Mouse (Mus musculus): ENCODE measurements at regions not wholly inside any gene's neighbourhood (a gene's known extent, or its start where the extent isn't known, plus 50 kb on each side); places are given as distances from the start of the nearest gene placed in this dataset.

DNA sequence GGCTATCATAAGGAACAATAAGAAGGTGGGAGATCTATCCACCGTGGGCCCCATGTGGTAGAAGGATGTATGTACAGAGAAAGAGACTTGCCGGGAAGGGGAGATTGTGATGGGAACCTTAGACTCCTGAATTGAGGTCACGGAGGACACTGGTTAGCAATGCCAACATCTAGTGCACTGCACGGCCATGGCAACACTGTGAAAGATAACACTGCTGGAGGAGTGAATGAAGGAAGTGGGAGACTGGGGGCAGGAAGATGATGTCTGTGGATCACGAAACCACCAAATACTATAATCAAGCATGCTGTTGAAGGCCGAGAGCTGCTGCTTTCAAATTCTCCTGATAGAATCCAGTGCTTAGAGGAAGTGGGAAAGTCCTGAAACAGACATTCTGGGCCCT, 78.7 kb upstream of the Armc2 start:
- H3K27ac ChIP-seq (replicated peaks), result no peak overlapping the region
- no peak overlapping the region for H3K4me2 ChIP-seq (replicated peaks; ENCODE audit: low read depth)
- no peak overlapping the region for H3K9ac ChIP-seq (ENCODE audit: low read length)
- no peak for TF ChIP-seq CTCF (IDR thresholded peaks at IDR 0.05; ENCODE audit: low read depth)
- no peak for TF ChIP-seq EP300 (optimal IDR thresholded peaks at IDR 0.05)
- no peaks in the 10 kb centered on the region for H3K27me3 ChIP-seq (ENCODE audit: control insufficient read depth, insufficient read depth, low read length)
- H3K4me1 ChIP-seq (replicated peaks; ENCODE audit: control insufficient read depth, insufficient read depth), result no peaks in the 10 kb centered on the region
- ATAC-seq (ENCODE audit: low FRiP score, low TSS enrichment), result no peak
- no peak overlapping the region for H3K4me3 ChIP-seq (ENCODE audit: low read depth, low read length)
- no peaks in the 10 kb centered on the region for H3K9me3 ChIP-seq (ENCODE audit: control insufficient read depth, low read length)
- WGBS, result 80% methylated on average over 6 of the region's 6 CpGs
- H3K36me3 ChIP-seq (ENCODE audit: control insufficient read depth, insufficient read depth, low read length), result no peaks in the 10 kb centered on the region
- DNase-seq (ENCODE audit: low spot score), result no peak

DNA sequence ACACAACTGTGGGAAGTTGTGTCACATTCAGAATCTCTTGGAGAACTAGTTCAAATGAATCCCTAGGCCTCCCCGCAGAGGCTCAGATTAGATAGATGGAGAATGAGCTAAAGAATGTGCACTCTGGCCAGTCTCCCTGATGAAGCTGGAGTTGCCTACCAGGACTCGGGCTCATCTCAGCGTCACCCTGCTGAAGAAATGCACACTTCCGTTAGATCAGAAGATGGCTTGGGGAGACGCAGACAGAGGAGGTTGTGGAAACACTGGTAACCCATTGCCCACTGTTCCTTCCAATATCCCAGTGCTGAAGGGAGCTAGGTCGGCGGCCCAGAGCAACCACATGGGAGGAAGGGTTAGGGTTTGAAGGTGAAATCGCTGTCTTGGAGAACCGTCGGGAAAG, 77.7 kb upstream of the Armc2 start:
- Histone ChIP-seq H3K4me2 (replicated peaks; ENCODE audit: low read depth) (no peak overlapping the region), H3K4me3 (ENCODE audit: low read depth, low read length) (no peak overlapping the region), H3K4me1 (replicated peaks; ENCODE audit: control insufficient read depth, insufficient read depth) (no peaks in the 10 kb centered on the region), H3K27ac (replicated peaks) (no peak overlapping the region), H3K27me3 (ENCODE audit: control insufficient read depth, insufficient read depth, low read length) (no peaks in the 10 kb centered on the region), H3K9ac (ENCODE audit: low read length) (no peak overlapping the region), H3K9me3 (ENCODE audit: control insufficient read depth, low read length) (no peaks in the 10 kb centered on the region), H3K36me3 (ENCODE audit: control insufficient read depth, insufficient read depth, low read length) (no peaks in the 10 kb centered on the region)
- TF ChIP-seq CTCF (IDR thresholded peaks at IDR 0.05; ENCODE audit: low read depth) (no peak), EP300 (optimal IDR thresholded peaks at IDR 0.05) (no peak)
- ATAC-seq (ENCODE audit: low FRiP score, low TSS enrichment), result no peak
- no peak for DNase-seq (ENCODE audit: low spot score)
- 94% methylated on average over 10 of the region's 10 CpGs for WGBS

DNA sequence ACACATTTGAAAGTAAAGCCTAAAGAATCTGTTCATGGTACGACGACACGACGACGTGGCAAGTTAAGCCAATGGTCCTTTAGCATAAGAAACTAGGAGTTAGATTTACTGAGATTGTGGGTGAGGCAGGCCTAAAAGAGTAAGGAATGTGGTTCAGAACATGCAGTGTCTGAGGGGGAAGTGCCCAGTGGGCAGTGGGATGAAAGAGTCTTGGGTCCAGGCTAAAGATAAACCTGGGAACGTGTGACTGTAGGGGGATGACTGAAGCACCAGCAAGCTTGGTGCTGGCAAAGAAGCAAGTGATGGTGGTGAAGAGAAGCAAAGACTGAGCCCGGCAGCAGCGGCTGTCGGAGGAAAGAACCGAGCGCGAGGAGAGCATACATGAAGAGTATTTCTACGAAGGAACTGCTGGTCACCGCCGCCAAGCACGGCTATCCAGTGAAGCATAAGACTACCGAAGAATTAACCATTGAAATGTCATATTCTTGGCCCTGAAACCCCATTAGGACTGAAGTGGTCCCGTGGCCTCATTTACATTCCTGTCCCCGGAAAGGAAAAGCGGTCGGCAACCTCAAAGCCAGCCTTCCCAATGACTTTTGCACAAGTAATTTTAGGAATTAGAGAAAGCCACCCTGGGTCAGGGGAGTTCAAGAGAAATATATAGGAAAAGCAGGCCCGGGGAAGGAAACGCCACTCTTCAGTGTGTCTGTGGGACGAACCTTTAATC, 76.2 kb upstream of the Armc2 start:
- Histone ChIP-seq H3K4me1 (replicated peaks; ENCODE audit: control insufficient read depth, insufficient read depth) (peaks cover 5% of the 10 kb centered on the region; the same call in 1 of the 2 replicates), H3K9ac (ENCODE audit: low read length) (no peak overlapping the region), H3K9me3 (ENCODE audit: control insufficient read depth, low read length) (no peaks in the 10 kb centered on the region), H3K4me3 (ENCODE audit: low read depth, low read length) (no peak overlapping the region), H3K4me2 (replicated peaks; ENCODE audit: low read depth) (no peak overlapping the region), H3K36me3 (ENCODE audit: control insufficient read depth, insufficient read depth, low read length) (no peaks in the 10 kb centered on the region), H3K27me3 (ENCODE audit: control insufficient read depth, insufficient read depth, low read length) (no peaks in the 10 kb centered on the region), H3K27ac (replicated peaks) (no peak overlapping the region)
- no peak for DNase-seq (ENCODE audit: low spot score)
- TF ChIP-seq EP300 (optimal IDR thresholded peaks at IDR 0.05) (no peak), CTCF (IDR thresholded peaks at IDR 0.05; ENCODE audit: low read depth) (no peak)
- 86% methylated on average over 24 of the region's 24 CpGs for WGBS
- ATAC-seq (ENCODE audit: low FRiP score, low TSS enrichment), result no peak

DNA sequence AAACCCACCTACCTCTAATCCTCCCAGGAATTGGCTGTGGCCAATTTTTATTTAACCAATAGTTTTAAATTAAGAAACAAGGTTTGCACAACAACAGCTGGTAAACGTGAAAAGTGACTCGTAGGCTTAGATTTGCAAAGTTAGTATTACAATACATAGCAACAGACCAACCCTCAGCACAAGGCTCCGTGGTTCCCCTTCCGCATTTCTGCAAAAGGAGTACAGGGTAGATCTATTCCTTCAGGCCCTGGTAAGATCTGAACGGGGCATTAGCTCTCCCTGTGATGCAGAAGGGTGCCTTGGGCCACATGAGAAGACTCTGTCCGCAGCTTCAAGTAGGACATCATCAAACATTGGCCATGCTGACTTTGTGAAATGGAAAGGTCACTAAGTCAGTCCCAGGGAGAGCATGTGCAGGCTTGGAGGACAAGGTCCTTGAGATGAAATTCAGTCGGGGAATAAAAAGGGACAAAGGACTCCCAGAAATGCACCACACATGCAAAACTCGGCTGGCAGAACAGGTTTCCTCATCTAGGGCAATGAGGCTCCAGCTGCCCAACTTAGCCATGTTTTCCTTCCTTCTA, 75.0 kb upstream of the Armc2 start:
- ATAC-seq (ENCODE audit: low FRiP score, low TSS enrichment) (no peak), DNase-seq (ENCODE audit: low spot score) (no peak)
- H3K27ac ChIP-seq (replicated peaks), result no peak overlapping the region
- H3K27me3 ChIP-seq (ENCODE audit: control insufficient read depth, insufficient read depth, low read length), result no peaks in the 10 kb centered on the region
- 71% methylated on average over 8 of the region's 8 CpGs for WGBS
- H3K4me3 ChIP-seq (ENCODE audit: low read depth, low read length), result no peak overlapping the region
- no peak overlapping the region for H3K9ac ChIP-seq (ENCODE audit: low read length)
- H3K4me1 ChIP-seq (replicated peaks; ENCODE audit: control insufficient read depth, insufficient read depth), result peaks cover 9% of the 10 kb centered on the region
- TF ChIP-seq CTCF (IDR thresholded peaks at IDR 0.05; ENCODE audit: low read depth) (no peak), EP300 (optimal IDR thresholded peaks at IDR 0.05) (no peak)
- no peak overlapping the region for H3K4me2 ChIP-seq (replicated peaks; ENCODE audit: low read depth)
- no peaks in the 10 kb centered on the region for H3K36me3 ChIP-seq (ENCODE audit: control insufficient read depth, insufficient read depth, low read length)
- H3K9me3 ChIP-seq (ENCODE audit: control insufficient read depth, low read length), result no peaks in the 10 kb centered on the region

GRCm38 (mm10) chr10:42092500-42092899, 74.3 kb upstream of the Armc2 start:
- H3K9me3 ChIP-seq (ENCODE audit: control insufficient read depth, low read length), result no peaks in the 10 kb centered on the region
- H3K4me1 ChIP-seq (replicated peaks; ENCODE audit: control insufficient read depth, insufficient read depth), result peaks cover 9% of the 10 kb centered on the region
- no peak overlapping the region for H3K4me3 ChIP-seq (ENCODE audit: low read depth, low read length)
- no peak overlapping the region for H3K4me2 ChIP-seq (replicated peaks; ENCODE audit: low read depth)
- H3K9ac ChIP-seq (ENCODE audit: low read length), result no peak overlapping the region
- DNase-seq (ENCODE audit: low spot score) (no peak), ATAC-seq (ENCODE audit: low FRiP score, low TSS enrichment) (no peak)
- H3K27me3 ChIP-seq (ENCODE audit: control insufficient read depth, insufficient read depth, low read length), result no peaks in the 10 kb centered on the region
- H3K36me3 ChIP-seq (ENCODE audit: control insufficient read depth, insufficient read depth, low read length), result no peaks in the 10 kb centered on the region
- no peak for TF ChIP-seq EP300 (optimal IDR thresholded peaks at IDR 0.05)
- TF ChIP-seq CTCF (IDR thresholded peaks at IDR 0.05; ENCODE audit: low read depth), result no peak
- 74% methylated on average over 6 of the region's 6 CpGs for WGBS
- H3K27ac ChIP-seq (replicated peaks), result no peak overlapping the region

GRCm38 (mm10) chr10:42091546-42092168, 73.4 kb upstream of the Armc2 start:
- WGBS, result 70% methylated on average over 11 of the region's 11 CpGs
- Histone ChIP-seq H3K27me3 (ENCODE audit: control insufficient read depth, insufficient read depth, low read length) (no peaks in the 10 kb centered on the region), H3K9me3 (ENCODE audit: control insufficient read depth, low read length) (no peaks in the 10 kb centered on the region), H3K4me2 (replicated peaks; ENCODE audit: low read depth) (no peak overlapping the region), H3K9ac (ENCODE audit: low read length) (no peak overlapping the region), H3K4me3 (ENCODE audit: low read depth, low read length) (no peak overlapping the region), H3K36me3 (ENCODE audit: control insufficient read depth, insufficient read depth, low read length) (no peaks in the 10 kb centered on the region), H3K27ac (replicated peaks) (no peak overlapping the region), H3K4me1 (replicated peaks; ENCODE audit: control insufficient read depth, insufficient read depth) (peaks cover 9% of the 10 kb centered on the region)
- TF ChIP-seq CTCF (IDR thresholded peaks at IDR 0.05; ENCODE audit: low read depth) (no peak), EP300 (optimal IDR thresholded peaks at IDR 0.05) (no peak)
- no peak for DNase-seq (ENCODE audit: low spot score)
- ATAC-seq (ENCODE audit: low FRiP score, low TSS enrichment), result no peak

All from stomach, postnatal 0 days (tissue).